Mouse (Mus musculus) cortical plate, adult 2 months (tissue): ENCODE results near the gene Foxn3.

Experiments
- CTCF ChIP-seq: fragments of 200-500 bp; IDR thresholded peaks from 2 replicates; pipeline ENCODE4 v1.5.1; 2011; ENCODE audit warnings: mild to moderate bottlenecking, control low read depth, low read length; ENCODE audit not compliant: insufficient read depth; ENCODE audit errors: extremely low read depth
- POLR2A ChIP-seq: fragments of 200-500 bp; IDR thresholded peaks from 2 replicates; pipeline ENCODE4 v1.6.1; 2011; ENCODE audit warnings: mild to moderate bottlenecking, low read length, control low read depth; ENCODE audit not compliant: insufficient read depth; ENCODE audit errors: extremely low read depth

DNA sequence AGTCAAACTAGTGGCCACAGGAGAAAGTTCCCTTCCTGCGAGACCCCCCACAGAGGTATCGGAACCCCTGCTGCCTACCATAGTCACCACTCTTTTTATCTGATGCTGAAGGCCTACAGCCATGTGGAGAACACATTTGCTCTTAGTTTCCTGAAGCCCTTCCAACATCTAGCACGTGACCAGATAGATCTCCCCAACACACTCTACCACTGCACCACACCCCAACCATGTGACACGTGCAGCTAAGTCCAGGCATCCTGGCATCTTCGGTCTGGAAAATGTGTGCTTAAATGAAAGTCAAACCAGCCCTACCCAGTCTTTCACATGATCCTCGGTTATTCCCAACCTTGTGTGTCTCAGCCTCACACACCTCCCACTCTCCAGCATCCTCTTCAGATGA is 200.4 kb downstream of the Foxn3 start:
- TF ChIP-seq CTCF (no peak), POLR2A (no peak)
